Mouse (Mus musculus) lung, embryonic 14.5 days (tissue): Measurements from ENCODE around the gene Slc22a18. TPM values are rescaled to one million over a fixed set of nuclear protein-coding genes. Genes with fewer than 3 reads are reported as not detected.

Experiments
- ATAC-seq: fragments of 200-750 bp; cut with Nextera tagmentation; 2 replicates; pipeline ENCODE4 v1.8.0; 2017; ENCODE audit warnings: mild to moderate bottlenecking, moderate TSS enrichment, moderate library complexity; ENCODE audit not compliant: insufficient read depth
- DNase-seq: peaks from one replicate; pipeline ENCODE4 v3.0.0-alpha.2; 2015
- H3K27ac ChIP-seq: fragments of 300-500 bp; sonication (generic); 2 replicates; pipeline ENCODE4 v1.5.1; 2014; ENCODE audit warnings: low read depth, mild to moderate bottlenecking, moderate library complexity
- H3K27me3 ChIP-seq: fragments of 300-500 bp; sonication (generic); 2 replicates; pipeline ENCODE4 v1.6.1; 2014; ENCODE audit warnings: low read length, control low read depth; ENCODE audit not compliant: insufficient read depth
- H3K36me3 ChIP-seq: fragments of 300-500 bp; sonication (generic); 2 replicates; pipeline ENCODE4 v1.6.1; 2014; ENCODE audit warnings: control low read depth; ENCODE audit not compliant: insufficient read depth
- H3K4me1 ChIP-seq: fragments of 300-500 bp; sonication (generic); 2 replicates; pipeline ENCODE4 v1.6.1; 2014; ENCODE audit warnings: antibody characterized with exemption, control low read depth; ENCODE audit not compliant: insufficient read depth
- H3K4me2 ChIP-seq: fragments of 300-500 bp; sonication (generic); 2 replicates; pipeline ENCODE4 v1.6.1; 2014; ENCODE audit warnings: mild to moderate bottlenecking
- H3K4me3 ChIP-seq: fragments of 300-500 bp; sonication (generic); 2 replicates; pipeline ENCODE4 v1.5.1; 2014; ENCODE audit warnings: low read depth, low read length
- H3K9ac ChIP-seq: fragments of 300-500 bp; sonication (generic); 2 replicates; pipeline ENCODE4 v1.6.1; 2014
- H3K9me3 ChIP-seq: fragments of 300-500 bp; sonication (generic); 2 replicates; pipeline ENCODE4 v1.6.1; 2016; ENCODE audit warnings: low read depth, low read length, control low read depth
- CTCF ChIP-seq: IDR thresholded peaks from 2 replicates; pipeline ENCODE4 v1.5.1; 2016; ENCODE audit warnings: antibody characterized with exemption, low read depth
- WGBS: fragments of 180-500 bp; shearing (Covaris S2); extraction: QIAGEN DNeasy Blood & Tissue Kit; methylation state at CpG from one replicate; pipeline ENCODE4 v1.1.7; 2014; 5-methylcytosine and 5-hydroxymethylcytosine counted together
- polyA plus RNA-seq: library from polyadenylated mRNA; unstranded; fragments of >200 nt; fragmentation: Nextera tagmentation; extraction: Ambion mirVana; gene quantifications from 2 replicates; pipeline ENCODE4 v1.2.1, GENCODE M21; 2014

Slc22a18 gene
- polyA plus RNA-seq, 1 experiment from 2014 or later, result 1.4 TPM

DNA sequence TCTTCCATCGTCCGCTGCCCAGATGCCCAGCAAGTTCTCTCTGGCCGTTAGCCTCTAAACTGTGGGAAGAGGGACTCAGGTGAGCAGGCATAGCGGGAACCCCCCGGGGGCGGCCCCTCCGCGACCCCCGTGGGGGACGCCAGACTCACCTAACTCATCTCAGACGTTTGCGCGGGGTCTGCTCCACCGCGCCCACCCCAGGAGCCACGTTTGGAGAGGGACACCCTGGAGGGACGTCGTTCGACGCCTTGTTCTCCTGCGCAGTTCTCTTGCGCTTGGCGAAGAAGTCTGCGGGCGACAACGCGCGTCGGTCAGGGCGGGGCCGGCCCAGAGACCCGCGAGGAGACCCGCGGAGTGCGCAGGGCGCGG, 14.6 kb upstream of the Slc22a18 start:
- H3K27ac ChIP-seq, result peak overlapping the region; percentile 61; the same call in 1 of the 2 replicates
- H3K9ac ChIP-seq, result peak overlapping the region; percentile 70
- H3K27me3 ChIP-seq, result no peaks in the 10 kb centered on the region
- peaks cover 4% of the 10 kb centered on the region; the same call in 1 of the 2 replicates for H3K4me1 ChIP-seq
- H3K4me3 ChIP-seq, result peak overlapping the region; percentile 58
- peaks cover 22% of the 10 kb centered on the region; the same call in 1 of the 2 replicates for H3K9me3 ChIP-seq
- no peak for TF ChIP-seq CTCF
- 13% methylated on average over 38 of the region's 38 CpGs for WGBS
- ATAC-seq (no peak; the same call in none of the 2 replicates), DNase-seq (no peak)
- H3K36me3 ChIP-seq, result no peaks in the 10 kb centered on the region
- peak overlapping the region; percentile 70 for H3K4me2 ChIP-seq

DNA sequence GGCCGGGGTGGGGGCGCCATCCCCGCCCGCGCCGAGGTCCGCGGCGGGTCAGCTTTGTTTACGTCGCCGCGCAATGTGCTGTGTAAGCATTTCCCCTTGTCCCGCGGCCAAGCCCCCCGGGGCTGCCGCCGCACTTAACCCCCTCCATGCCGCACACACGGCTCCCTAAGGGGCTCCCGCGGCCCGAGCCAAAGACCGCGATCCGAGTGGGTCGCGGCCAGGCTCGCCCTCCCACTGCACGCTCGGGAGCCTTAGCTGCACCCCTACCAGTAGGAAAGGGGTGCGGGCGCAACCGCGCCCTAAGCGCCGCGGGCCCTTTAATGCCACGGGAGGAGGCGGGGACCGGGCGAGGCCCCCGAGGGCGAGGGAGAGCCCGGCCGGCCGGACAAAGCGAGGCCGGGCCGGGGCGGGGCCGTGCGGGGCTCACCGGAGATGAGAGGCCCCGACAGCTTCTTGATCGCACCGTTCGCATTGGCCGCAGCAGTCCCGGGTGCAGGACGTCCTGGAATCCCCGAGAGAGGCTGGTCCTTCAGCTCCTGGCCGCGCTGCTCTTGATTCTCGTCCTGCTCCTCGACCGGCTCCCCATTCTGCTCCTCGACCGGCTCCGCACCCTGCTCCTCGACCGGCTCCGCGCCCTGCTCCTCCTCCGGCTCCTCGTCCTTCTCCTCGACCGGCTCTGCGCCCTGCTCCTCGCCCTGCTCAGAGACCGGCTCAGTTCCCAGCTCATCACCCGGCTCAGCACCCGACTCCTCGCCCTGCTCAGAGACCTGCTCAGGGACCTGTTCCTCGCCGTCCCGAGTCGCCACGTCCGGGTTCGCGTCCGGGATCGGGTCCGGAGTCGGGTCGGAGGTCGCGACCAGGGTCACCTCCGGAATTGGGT, 14.0 kb upstream of the Slc22a18 start:
- Histone ChIP-seq H3K27me3 (no peaks in the 10 kb centered on the region), H3K4me2 (peak overlapping the region; percentile 70), H3K9me3 (peaks cover 22% of the 10 kb centered on the region; the same call in 1 of the 2 replicates), H3K27ac (peak overlapping the region; percentile 61), H3K4me1 (peaks cover 6% of the 10 kb centered on the region; the same call in 1 of the 2 replicates), H3K9ac (peak overlapping the region; percentile 70), H3K36me3 (no peaks in the 10 kb centered on the region), H3K4me3 (peak overlapping the region; percentile 58)
- no peak for TF ChIP-seq CTCF
- peak; percentile 19 for ATAC-seq
- DNase-seq, result peak; percentile 77
- WGBS, result 22% methylated on average over 91 of the region's 100 CpGs

DNA sequence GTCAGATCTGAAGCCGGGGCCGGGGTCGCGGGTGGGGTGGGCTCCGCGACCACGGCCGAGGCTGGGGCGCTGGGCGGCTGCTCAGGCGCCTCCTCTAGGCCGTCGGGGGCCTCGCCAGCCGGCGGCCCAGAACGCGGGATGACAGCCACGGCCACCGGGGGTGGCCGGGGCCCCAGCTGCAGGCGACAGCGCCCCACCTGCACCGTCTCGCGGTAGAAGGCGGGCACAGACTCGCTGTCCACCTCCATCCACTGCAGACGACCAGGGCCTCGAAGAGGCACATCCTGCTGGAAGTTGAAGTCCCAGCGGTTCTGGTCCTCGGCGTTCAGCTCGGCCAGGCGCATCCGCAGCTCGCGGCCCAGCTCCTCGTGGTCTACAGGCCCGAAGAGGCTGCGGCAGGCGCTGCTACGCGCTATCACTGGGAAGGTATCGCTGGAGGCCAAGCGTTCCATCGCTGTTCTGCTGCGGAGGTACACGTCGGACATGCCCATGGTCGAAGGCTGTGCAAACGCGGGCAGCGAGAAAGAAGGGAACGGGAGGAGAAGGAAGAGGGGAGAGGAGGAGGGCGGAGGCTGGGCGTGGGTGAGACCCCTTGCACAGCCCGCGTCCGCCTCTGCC, 13.2 kb upstream of the Slc22a18 start:
- ATAC-seq (no peak), DNase-seq (no peak)
- no peaks in the 10 kb centered on the region for H3K36me3 ChIP-seq
- H3K27me3 ChIP-seq, result no peaks in the 10 kb centered on the region
- peaks cover 6% of the 10 kb centered on the region; the same call in 1 of the 2 replicates for H3K4me1 ChIP-seq
- H3K4me3 ChIP-seq, result peak overlapping the region; percentile 58
- H3K27ac ChIP-seq, result peak overlapping the region; percentile 61
- peaks cover 22% of the 10 kb centered on the region; the same call in 1 of the 2 replicates for H3K9me3 ChIP-seq
- peak overlapping the region; percentile 70 for H3K4me2 ChIP-seq
- peak overlapping the region; percentile 70 for H3K9ac ChIP-seq
- TF ChIP-seq CTCF, result no peak
- 25% methylated on average over 60 of the region's 60 CpGs for WGBS

GRCm38 (mm10) chr7:143460874-143461273, 12.7 kb upstream of the Slc22a18 start, which contains the start of gene Cdkn1c:
Cdkn1c (minus strand) TSS chr7:143461050.
- 21% methylated on average over 48 of the region's 48 CpGs for WGBS
- peak; percentile 94 for DNase-seq
- peak; percentile 83 for ATAC-seq

DNA sequence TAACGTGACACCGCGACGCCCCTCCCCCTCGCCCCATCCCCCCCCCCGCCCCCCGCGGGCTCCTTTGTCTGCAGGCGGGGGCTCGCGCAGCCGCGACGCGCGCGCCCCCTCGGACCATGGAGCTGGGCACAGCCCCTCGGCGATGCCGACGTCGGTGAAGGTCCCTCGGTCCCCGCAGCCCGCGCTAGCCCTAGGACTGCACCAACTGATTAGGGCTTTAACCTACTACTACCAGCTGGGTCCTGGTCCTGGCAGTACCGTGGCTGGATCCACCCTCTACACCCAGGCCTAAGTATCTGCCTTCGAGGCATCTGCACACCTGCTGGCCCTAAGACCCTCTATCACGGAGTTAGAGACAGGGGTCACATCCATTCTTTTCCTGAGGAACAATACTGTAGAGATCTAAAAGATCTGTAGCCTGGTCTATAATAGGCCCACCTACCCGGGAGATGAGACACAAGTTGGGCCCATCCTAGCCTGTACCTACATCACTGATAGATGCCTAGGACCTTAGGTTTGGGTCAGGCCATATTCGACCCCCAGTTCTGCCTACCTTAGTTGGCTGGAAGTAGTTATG, 12.2 kb upstream of the Slc22a18 start:
- Histone ChIP-seq H3K4me3 (peak overlapping the region; percentile 19), H3K27ac (peak overlapping the region; percentile 78), H3K9me3 (peaks cover 22% of the 10 kb centered on the region; the same call in 1 of the 2 replicates), H3K9ac (peak overlapping the region; percentile 40; the same call in 1 of the 2 replicates), H3K27me3 (no peaks in the 10 kb centered on the region), H3K4me1 (peaks cover 6% of the 10 kb centered on the region; the same call in 1 of the 2 replicates), H3K4me2 (peak overlapping the region; percentile 58), H3K36me3 (no peaks in the 10 kb centered on the region)
- ATAC-seq (peak; percentile 45), DNase-seq (no peak)
- no peak for TF ChIP-seq CTCF
- 24% methylated on average over 32 of the region's 32 CpGs for WGBS

More at GRCm38 (mm10) chr7:143460874-143461273, 12.7 kb upstream of the Slc22a18 start, which contains the start of gene Cdkn1c:
- peak within 1 kb of the TSS; percentile 58 for H3K4me3 ChIP-seq
- H3K36me3 ChIP-seq, result no peaks in the 10 kb centered on the region
- peak within 1 kb of the TSS; percentile 78 for H3K27ac ChIP-seq
- TF ChIP-seq CTCF, result no peak
- peak within 1 kb of the TSS; percentile 70 for H3K9ac ChIP-seq
- H3K9me3 ChIP-seq, result peaks cover 22% of the 10 kb centered on the region; the same call in 1 of the 2 replicates
- peak within 1 kb of the TSS; percentile 70 for H3K4me2 ChIP-seq
- no peaks in the 10 kb centered on the region for H3K27me3 ChIP-seq
- peaks cover 6% of the 10 kb centered on the region; the same call in 1 of the 2 replicates for H3K4me1 ChIP-seq

GRCm38 (mm10) chr7:143461920-143462319, 11.6 kb upstream of the Slc22a18 start:
- no peaks in the 10 kb centered on the region for H3K36me3 ChIP-seq

More at GRCm38 (mm10) chr7:143461920-143462319, 11.6 kb upstream of the Slc22a18 start:
- H3K27me3 ChIP-seq, result no peaks in the 10 kb centered on the region
- no peak for ATAC-seq
- H3K9me3 ChIP-seq, result peaks cover 22% of the 10 kb centered on the region; the same call in 1 of the 2 replicates
- no peak for DNase-seq
- no peak overlapping the region for H3K4me3 ChIP-seq
- peak overlapping the region; percentile 58 for H3K4me2 ChIP-seq
- no peak overlapping the region for H3K9ac ChIP-seq
- peak overlapping the region; percentile 78; the same call in 1 of the 2 replicates for H3K27ac ChIP-seq
- TF ChIP-seq CTCF, result no peak
- WGBS, result 45% methylated on average over 11 of the region's 11 CpGs
- peaks cover 6% of the 10 kb centered on the region; the same call in 1 of the 2 replicates for H3K4me1 ChIP-seq
